Mouse (Mus musculus): ENCODE measurements around the gene Hebp1. TPM values are rescaled to one million over a fixed set of nuclear protein-coding genes. Genes with fewer than 3 reads are reported as not detected.
A peak's percentile ranks its signal among the peaks of the same experiment; 100 is the strongest.

The Hebp1 gene
- polyA plus RNA-seq, 1 experiment from 2014 or later: 21.2 TPM

- Histone ChIP-seq H3K27me3 (ENCODE audit: insufficient read depth, poor library complexity, severe bottlenecking) (no peaks in the 10 kb centered on the region), H3K4me1 (peaks cover 9% of the 10 kb centered on the region; the same call in 1 of the 2 replicates), H3K36me3 (no peaks in the 10 kb centered on the region), H3K27ac (no peak overlapping the region), H3K4me3 (no peak overlapping the region; the same call in 1 of the 2 replicates), H3K9me3 (no peaks in the 10 kb centered on the region)
- 18% methylated on average over 8 of the region's 8 CpGs for WGBS
- no peak for DNase-seq (ENCODE audit: low spot score)
Measured at GRCm38 (mm10) chr6:135089786-135090185, 108.0 kb downstream of the Hebp1 start.

DNA sequence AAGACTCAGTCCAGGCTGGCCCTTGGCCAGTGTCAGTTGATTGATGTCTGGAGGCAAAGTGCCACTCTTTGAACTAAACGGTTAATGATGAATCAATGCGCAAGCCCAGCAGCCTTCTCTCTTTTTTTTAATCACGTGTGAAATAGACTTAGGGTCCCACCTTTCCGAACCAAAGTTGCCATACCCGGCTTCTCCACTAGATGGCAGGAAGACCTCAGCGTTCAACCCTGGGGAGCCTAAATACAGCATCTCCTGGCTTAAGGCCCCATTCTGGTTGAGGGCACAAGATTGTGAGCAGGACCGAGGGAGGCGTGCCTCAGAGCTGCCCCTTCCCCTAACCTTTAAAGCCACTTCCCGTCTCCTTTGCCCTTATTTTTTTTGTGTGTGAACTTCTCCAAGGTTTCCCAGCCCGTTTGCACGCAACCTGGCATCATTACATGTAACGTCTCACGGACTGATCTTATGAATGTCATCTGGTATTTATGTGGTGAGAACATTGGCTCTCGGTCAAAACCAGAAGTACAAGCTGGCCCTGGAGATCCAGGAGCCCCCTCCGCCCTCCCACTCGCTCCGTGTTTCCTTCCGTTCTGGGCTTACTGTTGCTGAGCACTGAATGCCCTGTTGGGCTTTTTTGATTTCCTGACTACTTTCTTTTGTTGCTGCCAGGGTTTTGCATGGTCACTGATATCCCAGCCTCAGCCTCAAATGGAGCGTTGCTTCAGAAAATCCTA lies 109.9 kb downstream of the Hebp1 start:
- H3K9me3 ChIP-seq: no peaks in the 10 kb centered on the region
- WGBS: 35% methylated on average over 19 of the region's 19 CpGs
- peaks cover 9% of the 10 kb centered on the region; the same call in 1 of the 2 replicates for H3K4me1 ChIP-seq
- no peaks in the 10 kb centered on the region for H3K27me3 ChIP-seq (ENCODE audit: insufficient read depth, poor library complexity, severe bottlenecking)
- H3K4me3 ChIP-seq: no peak overlapping the region
- peaks cover 2% of the 10 kb centered on the region; the same call in 1 of the 2 replicates for H3K36me3 ChIP-seq
- peak; percentile 88 for DNase-seq (ENCODE audit: low spot score)
- H3K27ac ChIP-seq: no peak overlapping the region

Other genes starting within 250 kb of the Hebp1 start
- gene Apold1, start 216.3 kb downstream of the Hebp1 start, polyA plus RNA-seq (2016; fragmentation: Nextera tagmentation; extraction: Ambion mirVana): 2.2 and 2.9 TPM in 2 replicates
- 75.6 and 99.1 TPM in 2 replicates for gene Ddx47, start 186.4 kb downstream of the Hebp1 start, polyA plus RNA-seq (2016; fragmentation: Nextera tagmentation; extraction: Ambion mirVana)
- 2.6 and 3.2 TPM in 2 replicates for gene Gprc5a, start 132.4 kb downstream of the Hebp1 start, polyA plus RNA-seq (2016; fragmentation: Nextera tagmentation; extraction: Ambion mirVana)
- not detected in 2 replicates for gene Gprc5d, start 79.7 kb downstream of the Hebp1 start, polyA plus RNA-seq (2016; fragmentation: Nextera tagmentation; extraction: Ambion mirVana)
- 9.8 and 11.6 TPM in 2 replicates for gene Fam234b, start within 50 bp of the Hebp1 start, polyA plus RNA-seq (2016; fragmentation: Nextera tagmentation; extraction: Ambion mirVana)
- gene Gsg1, start 56.3 kb upstream of the Hebp1 start, polyA plus RNA-seq (2016; fragmentation: Nextera tagmentation; extraction: Ambion mirVana): 0.47 and 3.9 TPM in 2 replicates
- gene Pbp2, start 112.4 kb upstream of the Hebp1 start, polyA plus RNA-seq (2016; fragmentation: Nextera tagmentation; extraction: Ambion mirVana): 0.16 TPM in 1 of 2 replicates, not detected in the other
- gene Emp1, start 164.5 kb upstream of the Hebp1 start, polyA plus RNA-seq (2016; fragmentation: Nextera tagmentation; extraction: Ambion mirVana): 5.1 and 10.5 TPM in 2 replicates